Mouse (Mus musculus) testis, postnatal 14 days (tissue): Measurements from ENCODE around the gene B3gnt3.

Experiments used
- DNase-seq: peaks from one replicate; pipeline ENCODE4 v3.0.0; 2021; ENCODE audit warnings: low spot score

The B3gnt3 gene

DNA sequence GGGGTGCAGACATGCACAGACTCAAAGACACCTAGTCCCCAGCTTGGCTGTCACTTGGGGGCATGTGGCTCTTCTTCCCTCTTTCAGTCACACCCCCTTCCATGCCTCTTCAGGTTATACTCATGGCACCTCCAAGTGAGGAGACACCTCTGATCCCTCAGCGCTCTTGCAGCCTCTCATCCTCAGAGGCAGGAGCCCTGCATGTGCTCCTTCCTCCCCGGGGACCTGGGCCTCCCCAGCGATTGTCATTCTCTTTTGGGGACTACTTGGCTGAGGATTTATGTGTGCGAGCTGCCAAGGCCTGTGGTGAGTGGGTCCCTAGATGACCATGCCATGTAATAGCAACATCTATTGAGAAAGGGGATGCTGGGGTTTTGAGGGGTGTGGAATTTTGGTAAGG, 23.4 kb downstream of the B3gnt3 start:
- no peak for DNase-seq

DNA sequence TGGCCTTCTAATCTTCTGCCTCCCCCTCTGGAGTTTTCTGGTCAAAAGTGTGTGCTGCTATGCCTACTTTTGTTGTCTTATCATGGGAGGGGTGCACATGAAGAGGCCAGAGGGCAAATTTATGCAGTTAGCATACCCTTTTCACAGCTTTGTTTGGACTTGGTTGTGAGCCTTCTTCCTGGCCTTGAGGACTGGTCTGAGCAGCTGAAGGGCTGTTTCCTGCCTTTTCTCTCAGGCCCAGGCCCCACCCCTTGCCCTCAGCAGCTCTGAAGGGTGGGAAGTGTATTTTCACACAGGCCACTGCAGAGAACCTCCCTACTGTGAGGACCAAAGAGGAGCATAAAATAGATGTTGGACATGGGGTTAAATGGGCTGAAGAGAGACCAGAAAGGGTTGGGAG, 24.0 kb downstream of the B3gnt3 start:
- DNase-seq: no peak

DNA sequence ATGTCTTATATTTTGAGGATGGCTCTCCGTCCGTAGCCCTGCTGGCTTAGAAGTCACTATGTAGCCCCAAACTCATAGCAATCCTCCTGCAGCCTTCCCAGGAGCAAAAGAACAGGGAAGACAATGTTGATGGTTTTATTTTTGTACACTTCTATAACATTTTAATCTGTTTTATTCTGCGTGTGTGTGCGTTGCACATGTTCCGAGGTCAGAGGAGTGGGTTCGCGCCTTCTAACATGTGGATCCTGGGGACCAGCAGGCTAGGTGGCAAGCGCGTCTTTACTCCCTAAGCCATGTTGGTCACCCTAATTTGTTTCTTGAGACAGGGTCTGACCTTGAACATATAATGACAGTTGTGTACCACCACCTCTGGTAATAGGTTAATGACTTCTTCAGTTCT, 24.8 kb downstream of the B3gnt3 start:
- no peak for DNase-seq

DNA sequence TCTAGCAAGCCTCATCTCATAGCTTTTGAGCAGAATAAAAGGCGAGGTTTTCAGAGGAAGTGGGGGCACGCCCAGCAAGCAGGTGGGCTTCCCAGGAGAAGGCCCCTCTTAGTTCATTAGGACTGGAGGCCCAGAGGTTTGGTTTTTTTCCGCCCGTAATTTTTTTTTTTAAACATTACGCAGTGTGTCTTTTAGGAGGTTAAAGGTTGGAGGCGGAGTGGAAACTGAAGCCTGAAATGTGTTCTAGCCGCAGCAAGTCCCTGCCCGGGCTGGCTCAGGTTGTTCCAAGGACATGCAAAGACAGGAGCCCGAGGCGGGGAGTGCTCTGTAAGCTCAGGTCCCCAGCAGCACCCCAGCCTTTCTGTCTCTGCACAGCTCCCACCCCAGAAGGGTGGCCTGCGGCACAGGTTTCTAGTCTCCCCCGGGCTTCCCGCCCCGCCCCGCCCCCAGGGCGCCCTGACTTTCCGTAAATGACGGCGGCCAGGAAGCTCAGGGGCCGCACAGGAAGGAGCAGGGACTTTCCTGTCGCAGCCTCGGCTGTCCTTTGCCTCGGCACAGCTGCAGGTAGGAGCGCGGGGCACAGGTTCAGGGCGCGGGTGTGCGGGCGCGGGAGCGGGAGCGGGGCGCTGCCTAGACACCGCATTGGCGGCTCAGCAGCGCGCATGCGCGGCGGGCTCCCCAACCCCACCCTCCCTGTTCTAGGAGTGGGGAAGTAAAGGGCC, 25.4 kb downstream of the B3gnt3 start, which contains the start of gene Jak3:
Gene Jak3 (plus strand): TSS at position 277 of the 722 bp plus-strand sequence.
- no peak for DNase-seq

DNA sequence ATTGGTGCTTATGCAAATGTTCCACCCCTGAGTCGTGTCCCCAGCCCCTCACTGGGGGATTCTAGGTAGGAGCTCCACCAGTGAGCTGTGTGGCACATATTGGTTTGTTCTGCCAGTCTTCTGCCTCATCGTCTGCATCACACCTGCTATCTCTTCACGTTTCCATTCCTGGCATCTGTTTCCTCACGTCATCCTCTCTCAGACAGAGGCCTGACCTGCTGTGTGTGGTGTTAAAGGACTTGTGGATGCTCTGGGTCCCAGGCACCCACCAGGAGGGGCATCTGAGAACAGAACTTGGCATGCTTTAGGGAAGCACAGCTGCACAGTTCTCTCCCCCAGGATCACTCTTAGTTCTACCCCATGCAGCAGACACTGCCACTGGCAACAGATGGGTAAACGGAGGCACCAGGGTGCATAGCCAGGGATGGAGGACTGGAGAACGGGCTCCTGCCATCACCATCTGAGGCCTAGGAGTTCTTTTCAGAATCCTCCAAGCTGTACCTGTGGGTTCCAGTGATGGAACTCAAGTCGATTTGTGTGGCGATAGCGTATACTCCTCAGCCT, 26.1 kb downstream of the B3gnt3 start:
- no peak for DNase-seq

DNA sequence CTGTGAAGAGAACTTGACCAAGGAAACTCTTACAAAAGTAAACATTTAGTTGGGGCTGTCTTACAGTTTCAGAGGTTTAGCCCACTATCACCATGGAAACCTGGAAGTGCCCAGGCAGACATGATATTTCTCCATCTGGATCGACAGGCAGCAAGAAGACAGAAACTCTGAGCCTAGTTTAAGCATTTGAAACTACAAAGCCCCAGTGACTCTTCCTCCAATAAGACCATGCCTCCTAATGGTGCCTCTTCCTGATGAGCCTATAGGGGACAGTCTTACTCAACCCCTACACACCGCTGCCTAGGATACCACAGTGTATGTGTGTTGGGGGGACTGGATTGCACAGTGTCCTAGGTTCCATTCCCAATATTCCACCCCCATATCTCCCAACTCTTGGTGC, 27.5 kb downstream of the B3gnt3 start:
- no peak for DNase-seq

DNA sequence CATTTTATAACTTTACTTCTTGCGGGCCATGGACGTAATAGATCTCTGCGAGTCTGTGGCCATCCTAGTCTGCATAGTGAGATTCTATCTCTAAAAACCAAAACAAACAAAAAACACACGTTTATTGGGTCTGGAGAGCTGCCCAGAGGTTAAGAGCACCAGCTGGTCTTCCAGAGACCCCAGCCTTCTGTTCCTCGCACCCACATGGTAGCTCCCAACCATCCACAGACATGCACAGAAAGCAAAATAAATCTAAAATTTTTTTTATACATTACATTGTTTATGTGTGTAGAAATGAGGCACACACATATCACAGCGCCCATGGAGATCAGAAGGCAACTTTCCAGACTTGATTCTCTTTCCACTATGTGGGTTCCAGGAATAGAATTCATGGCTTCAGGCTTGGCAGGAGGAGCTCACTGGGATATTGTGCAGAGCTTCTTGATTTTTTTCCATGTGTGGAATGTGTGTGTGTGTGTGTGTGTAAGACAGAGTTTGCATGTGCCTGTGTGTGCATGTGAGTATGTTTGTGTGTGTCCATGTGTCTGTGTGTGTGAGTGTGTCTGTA, 29.3 kb downstream of the B3gnt3 start:
- DNase-seq: no peak

DNA sequence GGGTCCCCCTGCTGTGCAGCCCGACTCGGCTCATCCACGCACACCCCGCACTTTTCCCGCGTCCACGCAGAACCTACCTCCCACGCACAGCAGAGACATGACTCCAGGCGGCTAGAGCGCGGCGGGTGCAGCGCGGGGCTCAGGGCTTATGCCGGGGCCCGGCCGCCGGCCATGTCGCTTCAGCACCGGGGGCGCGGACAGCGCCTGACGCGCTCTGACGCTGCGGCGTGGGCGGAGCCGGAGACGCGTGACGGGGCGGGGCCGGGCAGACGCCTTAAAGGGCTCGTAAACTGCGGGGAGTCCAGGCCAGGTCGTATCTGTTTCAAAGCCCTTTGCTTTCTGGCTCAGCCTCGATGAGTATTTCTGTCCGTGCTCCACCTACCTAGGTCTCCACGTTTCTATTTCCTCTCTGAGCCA, 30.0 kb downstream of the B3gnt3 start, which contains the start of gene Unc13a:
Gene Unc13a (minus strand): TSS at position 209 of the 417 bp plus-strand sequence.
- peak; percentile 84 for DNase-seq

DNA sequence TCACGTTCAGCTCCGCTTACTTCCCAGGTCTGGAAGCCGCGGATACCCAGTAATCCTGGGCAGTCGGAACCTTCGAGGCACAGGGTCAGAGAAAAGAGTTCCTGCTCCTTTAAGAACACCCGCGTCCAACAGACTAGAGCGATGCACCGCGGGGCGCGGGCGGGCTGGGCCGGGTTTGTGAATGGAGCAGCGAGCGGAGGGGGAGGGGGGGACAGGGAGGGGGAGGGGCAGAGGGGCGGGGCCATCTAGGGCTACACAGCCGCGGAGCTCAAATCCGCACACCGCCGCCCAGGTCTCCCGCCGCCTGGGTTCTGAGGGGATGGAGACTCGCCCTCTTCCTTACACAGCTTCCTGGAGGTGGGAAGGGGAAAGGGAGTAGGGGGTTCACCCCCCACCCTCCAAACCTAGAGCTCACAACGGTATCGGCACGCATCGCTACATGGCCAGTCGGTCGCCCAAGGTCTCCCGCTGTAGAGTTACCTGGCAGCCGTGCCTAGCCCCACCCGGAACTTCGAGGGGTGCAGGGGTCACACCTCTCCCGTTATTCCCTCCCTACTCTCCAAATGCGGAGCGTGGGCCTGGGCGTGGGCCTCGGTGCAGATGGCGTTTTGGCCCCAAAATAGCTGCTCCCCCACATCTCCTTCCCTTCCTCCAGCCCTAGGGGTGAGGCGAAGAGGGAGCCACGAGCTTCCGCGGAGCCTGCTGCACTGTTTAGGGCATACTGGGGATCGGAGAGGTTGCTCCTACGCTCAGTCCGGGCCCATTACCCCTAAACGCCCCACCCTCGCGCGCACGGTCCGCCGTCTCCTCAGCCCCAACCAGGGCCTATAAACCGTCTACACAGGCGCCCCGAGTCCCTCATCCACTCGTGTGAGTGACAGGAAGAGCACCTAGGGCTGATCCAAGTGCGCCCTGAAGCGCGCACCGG, 30.7 kb downstream of the B3gnt3 start:
- DNase-seq: no peak

DNA sequence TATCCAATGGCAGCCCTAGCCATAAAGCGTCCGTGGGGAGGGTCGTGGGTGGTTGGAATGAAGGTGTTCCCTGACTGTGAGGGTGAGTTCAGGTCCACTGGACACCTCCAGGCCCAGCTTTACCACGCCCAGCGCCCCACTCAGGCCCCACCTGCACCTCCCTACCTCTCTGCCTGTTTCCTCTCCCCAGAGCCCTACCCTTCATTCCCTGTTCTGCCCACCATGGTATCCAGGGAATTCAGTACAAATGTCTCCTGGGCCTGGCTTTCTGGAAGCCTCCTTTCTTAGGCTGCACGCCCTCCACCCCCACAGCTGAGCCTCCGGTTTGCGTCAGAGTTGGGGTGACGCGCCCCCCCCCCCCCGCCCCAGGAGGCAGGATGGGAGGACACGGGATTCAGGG, 31.4 kb downstream of the B3gnt3 start:
- no peak for DNase-seq

DNA sequence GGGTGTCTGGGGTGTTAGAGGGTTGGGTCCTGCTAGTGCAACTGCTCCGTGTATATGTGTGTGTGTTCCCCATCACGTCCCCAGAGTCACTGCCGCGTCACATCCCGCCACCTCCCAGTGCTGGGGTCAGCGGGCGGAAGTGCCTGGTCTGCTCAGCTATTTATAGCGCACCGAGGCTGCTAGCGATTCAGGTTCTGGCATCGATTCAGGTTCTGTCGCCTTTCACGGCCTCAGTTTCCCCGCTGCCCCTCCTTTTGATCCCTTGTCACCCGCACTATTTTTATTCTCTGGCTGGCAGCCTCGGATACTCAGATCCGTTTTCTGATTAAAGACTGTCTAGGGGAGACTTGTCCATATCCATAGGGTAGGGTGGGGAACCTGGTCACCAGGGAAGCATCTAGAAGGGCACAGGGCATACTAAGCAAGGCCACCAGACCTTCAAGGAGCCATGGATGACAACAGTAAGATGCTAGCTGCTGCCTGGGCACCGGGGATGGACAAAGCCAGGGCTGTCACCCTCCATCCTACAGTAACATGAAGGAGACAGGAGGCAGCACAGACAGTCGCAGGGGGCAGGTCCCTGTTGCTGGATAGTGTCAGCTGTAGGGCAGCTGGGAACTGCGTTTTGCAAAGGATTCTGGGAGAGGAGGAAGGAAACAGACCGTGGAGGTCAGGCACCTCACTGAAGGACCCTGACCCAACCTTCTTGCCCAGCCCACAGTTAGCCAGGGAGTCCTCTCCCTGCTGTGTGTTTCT, 33.2 kb downstream of the B3gnt3 start:
- no peak for DNase-seq

DNA sequence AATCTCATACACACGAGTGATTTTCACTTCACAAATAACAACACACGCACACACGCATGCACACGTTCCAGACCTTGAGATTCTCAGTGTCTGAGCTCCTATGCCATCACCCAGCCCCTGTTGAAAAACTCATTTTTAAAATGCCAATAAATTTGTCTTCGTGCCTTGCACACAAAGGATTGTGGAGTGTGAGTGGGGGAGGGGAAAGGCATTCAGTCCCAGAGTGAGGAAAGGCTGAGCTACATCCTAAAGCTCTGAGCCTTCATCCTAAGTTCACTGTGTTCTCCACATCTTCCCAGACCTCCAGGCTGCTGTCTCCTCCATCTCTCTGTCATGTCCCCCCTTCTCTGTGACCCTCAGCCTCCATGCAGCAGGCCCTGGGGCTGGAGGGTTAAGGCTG, 34.3 kb downstream of the B3gnt3 start:
- no peak for DNase-seq

DNA sequence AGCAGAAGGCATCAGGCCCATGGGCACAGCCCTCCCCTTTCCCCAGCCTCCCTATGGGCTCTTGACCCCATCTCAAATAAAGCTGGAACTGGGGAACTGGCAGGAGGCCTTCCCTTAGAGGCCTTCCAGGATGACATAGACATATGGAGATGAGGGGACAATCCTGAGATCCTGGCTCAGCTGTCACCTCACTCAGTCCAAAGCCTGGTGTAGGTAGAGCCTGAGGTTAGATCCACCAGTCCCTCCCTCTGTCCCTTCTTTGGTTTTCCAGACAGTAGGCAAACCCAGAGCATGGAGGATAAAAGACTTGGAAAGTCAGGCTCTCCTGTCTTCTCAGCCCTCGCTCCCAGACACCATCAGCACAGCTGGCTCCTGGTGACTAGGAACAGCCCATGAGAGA, 34.7 kb downstream of the B3gnt3 start:
- DNase-seq: no peak

DNA sequence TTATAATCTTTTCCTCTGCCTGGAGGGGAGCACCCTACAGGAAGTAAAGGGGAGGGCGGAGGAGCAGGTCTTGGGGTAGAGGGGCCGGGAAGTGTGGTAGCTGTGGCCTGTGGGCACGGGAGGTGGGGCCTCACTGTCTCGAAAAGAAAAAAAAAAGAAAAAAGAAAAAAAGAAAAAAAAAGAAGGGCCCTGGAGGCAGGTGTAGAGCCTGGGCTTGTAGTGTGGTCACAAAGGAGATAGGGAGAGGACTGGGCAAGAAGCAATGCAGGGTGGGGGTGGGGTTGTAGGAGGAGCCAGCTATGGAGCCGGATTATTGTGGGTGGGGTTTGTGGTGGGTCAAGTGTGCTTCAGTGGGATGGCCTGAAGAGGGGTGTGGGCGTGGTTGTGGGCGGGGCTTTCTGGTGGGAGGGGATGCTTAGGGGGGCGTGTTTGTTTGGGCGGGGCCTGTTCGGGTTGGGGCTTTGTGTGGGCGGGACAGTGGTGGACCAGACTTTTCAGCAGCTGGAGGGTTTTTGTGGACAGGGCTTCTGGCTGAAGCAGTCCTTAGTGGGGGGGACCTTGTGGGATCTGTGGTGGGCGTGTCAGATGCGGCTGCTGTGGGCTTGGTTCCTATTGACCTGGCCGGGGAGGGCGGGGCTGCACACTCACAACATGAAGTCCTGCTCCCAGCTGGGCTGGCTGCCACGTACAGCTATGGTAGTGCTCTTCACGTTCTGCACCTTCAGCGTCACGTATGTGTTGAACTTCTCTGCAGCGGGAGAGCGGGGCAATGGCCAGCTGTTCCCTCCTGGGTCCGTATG, 36.1 kb downstream of the B3gnt3 start:
- DNase-seq: peak; percentile 65

DNA sequence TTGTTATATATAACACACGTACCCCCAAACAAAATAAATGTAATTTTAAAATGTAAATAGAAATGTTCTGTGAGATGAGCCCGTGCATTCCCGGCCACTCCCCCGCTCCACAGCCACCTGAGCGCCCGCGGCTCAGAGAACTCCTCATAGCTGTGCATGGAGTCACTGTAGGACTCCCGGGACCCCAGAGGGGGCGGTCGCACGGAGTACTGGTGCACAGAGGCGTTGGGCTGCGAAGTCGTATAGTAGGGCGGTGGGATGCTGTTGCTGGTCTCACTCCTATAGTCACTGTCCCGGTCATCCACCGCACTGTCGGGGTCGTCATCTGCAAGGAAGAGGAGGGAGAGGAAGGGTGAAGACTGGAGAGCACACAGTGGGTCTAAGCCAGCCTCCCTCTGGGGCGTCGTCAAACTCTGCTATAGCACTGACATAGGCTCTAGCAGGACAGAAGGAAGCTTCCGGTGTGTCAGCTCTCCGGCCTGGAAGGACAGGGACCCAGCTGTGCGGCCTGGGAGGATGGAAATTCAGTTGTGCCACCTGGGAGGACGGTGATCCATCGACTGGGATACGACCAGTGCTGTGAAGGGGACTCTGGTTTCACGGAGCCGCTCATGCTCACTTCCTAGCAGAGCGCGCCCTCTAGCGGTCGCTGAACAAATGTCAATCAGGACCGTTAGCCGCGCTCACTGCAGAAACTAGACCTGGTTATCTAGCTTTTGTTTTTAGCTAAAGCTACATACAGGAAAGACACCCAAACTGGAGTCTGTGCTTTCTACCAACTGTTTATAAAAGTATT, 41.1 kb downstream of the B3gnt3 start:
- DNase-seq: peak; percentile 81

DNA sequence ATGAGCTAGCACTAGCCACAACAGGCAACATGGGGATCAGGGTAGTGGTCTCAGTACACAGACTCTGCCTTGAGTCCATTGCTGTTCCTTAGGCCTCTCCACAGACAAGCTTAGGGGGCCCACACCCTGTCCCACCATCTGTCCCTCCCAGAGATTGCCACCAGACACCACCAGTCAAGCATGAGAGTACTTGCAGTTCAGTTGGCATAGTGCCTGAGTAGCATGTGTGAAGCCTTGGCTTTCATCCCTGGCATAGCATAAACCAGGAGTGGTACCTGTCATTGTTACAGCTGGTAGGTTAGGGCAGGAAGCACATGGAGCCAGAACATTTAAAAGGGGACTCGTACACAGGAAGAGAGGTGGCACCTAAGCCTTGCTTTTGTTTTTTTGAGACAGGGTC, 41.8 kb downstream of the B3gnt3 start:
- no peak for DNase-seq

DNA sequence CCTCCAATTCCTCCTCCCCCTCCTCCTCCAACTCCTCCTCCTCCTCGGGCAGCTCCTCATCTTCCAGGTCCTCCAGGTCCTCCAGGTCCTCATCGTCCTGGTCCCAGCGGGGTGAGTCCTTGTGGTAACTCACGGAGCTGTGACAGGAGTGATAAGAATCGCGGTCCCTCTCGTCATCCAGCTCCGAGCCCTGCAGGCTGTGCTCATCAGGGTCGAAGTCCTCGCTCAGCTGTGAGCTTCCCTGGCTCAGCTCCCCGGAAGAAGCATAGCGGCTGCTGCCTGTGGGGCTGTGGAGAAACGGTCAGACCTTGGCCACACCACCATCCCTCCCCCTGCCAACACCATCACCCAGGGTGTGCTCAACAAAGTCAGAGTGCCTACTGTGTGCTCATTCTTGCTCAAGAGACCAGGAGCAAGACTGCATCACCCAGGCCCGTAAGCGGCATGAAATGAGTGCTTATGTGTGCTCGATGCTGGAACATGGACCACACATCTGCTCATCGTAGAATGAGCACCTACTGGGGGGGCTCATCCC, 43.0 kb downstream of the B3gnt3 start:
- DNase-seq: no peak

DNA sequence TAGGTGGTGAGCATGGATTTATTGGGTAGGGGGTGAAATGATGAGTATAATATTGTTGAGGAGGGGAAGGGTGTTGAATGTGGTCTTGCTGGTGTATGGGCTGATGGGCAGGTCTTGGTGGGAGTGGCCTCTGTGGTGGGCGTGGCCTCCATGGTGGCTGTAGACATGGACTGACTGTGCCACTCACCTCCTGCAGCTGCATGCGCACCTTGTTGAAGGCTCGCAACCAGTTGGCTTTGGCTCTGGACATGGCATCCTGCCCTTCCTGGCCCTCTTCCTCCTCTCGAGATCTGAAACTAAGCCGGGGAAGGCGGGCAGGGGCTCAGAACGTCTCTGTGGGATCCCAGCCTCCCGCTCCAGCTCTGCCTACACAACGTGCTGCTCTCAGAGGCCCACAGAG, 43.8 kb downstream of the B3gnt3 start:
- DNase-seq: no peak

DNA sequence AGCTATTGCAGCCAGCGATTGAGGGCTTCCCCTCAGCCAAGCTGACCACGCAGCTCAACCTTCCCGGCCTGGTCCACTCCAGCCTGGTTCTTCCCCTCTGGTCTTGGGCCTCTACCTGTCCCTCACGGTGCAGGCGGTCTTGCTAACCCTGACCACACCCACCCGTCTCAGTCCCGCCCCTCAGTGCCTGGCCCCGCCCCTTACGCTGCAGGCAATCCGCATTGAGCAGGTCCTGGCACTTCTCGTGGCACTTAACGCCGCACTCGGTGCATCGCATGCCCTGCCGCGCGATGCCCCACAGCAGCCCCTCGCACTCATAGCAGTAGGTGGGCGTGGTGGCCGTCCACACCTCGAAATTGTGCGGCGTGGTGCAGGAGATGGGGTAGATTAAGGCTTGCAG, 47.0 kb downstream of the B3gnt3 start:
- peak; percentile 50 for DNase-seq

DNA sequence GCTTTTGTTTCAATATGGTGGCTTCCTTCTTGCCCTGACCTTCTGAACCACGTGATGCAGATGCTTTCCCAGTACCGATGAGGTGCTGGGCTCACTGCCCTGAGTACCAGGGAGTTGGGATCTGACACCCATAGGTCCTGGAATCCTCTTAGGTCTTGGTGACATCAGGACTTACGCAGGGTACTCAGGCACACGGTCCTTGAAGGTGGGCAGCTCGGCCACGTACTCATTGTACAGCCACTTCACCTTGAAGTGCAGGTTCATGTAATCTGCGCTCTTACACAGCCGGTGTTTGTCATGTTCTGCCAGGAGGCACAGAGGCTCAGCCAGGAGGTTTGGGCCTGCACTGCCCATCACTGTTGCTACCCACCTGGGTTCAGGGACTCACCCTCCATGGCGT, 56.1 kb downstream of the B3gnt3 start:
- DNase-seq: no peak
